Mouse (Mus musculus): ENCODE measurements around the gene Cd300lg. TPM values are rescaled to one million over a fixed set of nuclear protein-coding genes. Genes with fewer than 3 reads are reported as not detected.

The Cd300lg gene
- polyA plus RNA-seq, 1 experiment, result not detected

- Histone ChIP-seq H3K4me3 (peak overlapping the region; percentile 71), H3K79me2 (ENCODE audit: control insufficient read depth, insufficient read depth) (no peaks in the 10 kb centered on the region), H3K36me3 (ENCODE audit: control insufficient read depth, insufficient read depth) (no peaks in the 10 kb centered on the region), H3K27me3 (ENCODE audit: control insufficient read depth, insufficient read depth, insufficient read length) (peaks cover 2% of the 10 kb centered on the region), H3K4me2 (ENCODE audit: low read depth) (peak overlapping the region; percentile 100), H3ac (ENCODE audit: control insufficient read depth, insufficient read length) (peak overlapping the region; percentile 23)
- no peak for TF ChIP-seq CEBPB (IDR thresholded peaks at IDR 0.05; ENCODE audit: insufficient read depth, poor library complexity, severe bottlenecking)
- no peak for TF ChIP-seq SRF (IDR thresholded peaks at IDR 0.05; ENCODE audit: control insufficient read depth, insufficient read length, low read depth)
- no peak for TF ChIP-seq MAX (IDR thresholded peaks at IDR 0.05; ENCODE audit: low read depth)
- no peak for TF ChIP-seq MYOG (IDR thresholded peaks at IDR 0.05; ENCODE audit: control insufficient read depth in 1 of 3, insufficient read depth in 1 of 3, insufficient read length in 2 of 3, low read depth in 2 of 3)
- peak; percentile 36 for TF ChIP-seq POLR2A (IDR thresholded peaks at IDR 0.05; ENCODE audit: insufficient read length, low read depth)
- no peak for TF ChIP-seq E2F4 (IDR thresholded peaks at IDR 0.05; ENCODE audit: insufficient read depth)
Observed at GRCm38 (mm10) chr11:102087081-102087751, 45.9 kb downstream of the Cd300lg start.

- TF ChIP-seq SRF (IDR thresholded peaks at IDR 0.05; ENCODE audit: control insufficient read depth, insufficient read length, low read depth) (no peak), TCF12 (IDR thresholded peaks at IDR 0.05; ENCODE audit: insufficient read depth, poor library complexity, severe bottlenecking) (no peak), MYOD1 (IDR thresholded peaks at IDR 0.05; ENCODE audit: control insufficient read depth in 1 of 3, insufficient read length in 2 of 3, low read depth in 2 of 3) (no peak), USF1 (IDR thresholded peaks at IDR 0.05; ENCODE audit: low read depth) (no peak), MYOG (IDR thresholded peaks at IDR 0.05; ENCODE audit: control insufficient read depth in 1 of 3, insufficient read depth in 1 of 3, insufficient read length in 2 of 3, low read depth in 2 of 3) (no peak), MAX (IDR thresholded peaks at IDR 0.05; ENCODE audit: low read depth) (no peak), REST (IDR thresholded peaks at IDR 0.05; ENCODE audit: insufficient read depth, insufficient read length) (no peak), E2F4 (IDR thresholded peaks at IDR 0.05; ENCODE audit: insufficient read depth) (no peak)
- Histone ChIP-seq H3K4me3 (peak within 1 kb of the TSS; percentile 71), H3K36me3 (ENCODE audit: control insufficient read depth, insufficient read depth) (no peaks in the 10 kb centered on the region), H3K27me3 (ENCODE audit: control insufficient read depth, insufficient read depth, insufficient read length) (peaks cover 10% of the 10 kb centered on the region), H3K79me2 (ENCODE audit: control insufficient read depth, insufficient read depth) (no peaks in the 10 kb centered on the region), H3ac (ENCODE audit: control insufficient read depth, insufficient read length) (peak within 1 kb of the TSS; percentile 23), H3K4me2 (ENCODE audit: low read depth) (peak within 1 kb of the TSS; percentile 100)
Observed at GRCm38 (mm10) chr11:102087931-102088898, 46.9 kb downstream of the Cd300lg start, which contains the start of gene Mpp2. Gene Mpp2, minus strand, starts transcription at chr11:102088515.

- Histone ChIP-seq H3K27me3 (ENCODE audit: control insufficient read depth, insufficient read depth, insufficient read length) (peaks cover 20% of the 10 kb centered on the region), H3K36me3 (ENCODE audit: control insufficient read depth, insufficient read depth) (no peaks in the 10 kb centered on the region), H3K4me2 (ENCODE audit: low read depth) (peak overlapping the region; percentile 100), H3K4me3 (peak overlapping the region; percentile 71), H3K79me2 (ENCODE audit: control insufficient read depth, insufficient read depth) (no peaks in the 10 kb centered on the region), H3ac (ENCODE audit: control insufficient read depth, insufficient read length) (no peak overlapping the region)
- TF ChIP-seq POLR2AphosphoS2 (IDR thresholded peaks at IDR 0.05; ENCODE audit: insufficient read length, low read depth), result no peak
- TF ChIP-seq TCF3 (IDR thresholded peaks at IDR 0.05; ENCODE audit: insufficient read length, low read depth), result no peak
- no peak for TF ChIP-seq REST (IDR thresholded peaks at IDR 0.05; ENCODE audit: insufficient read depth, insufficient read length)
- TF ChIP-seq SRF (IDR thresholded peaks at IDR 0.05; ENCODE audit: control insufficient read depth, insufficient read length, low read depth), result no peak
- TF ChIP-seq MAX (IDR thresholded peaks at IDR 0.05; ENCODE audit: low read depth), result no peak
- TF ChIP-seq TCF12 (IDR thresholded peaks at IDR 0.05; ENCODE audit: insufficient read depth, poor library complexity, severe bottlenecking), result no peak
- TF ChIP-seq MYOD1 (IDR thresholded peaks at IDR 0.05; ENCODE audit: control insufficient read depth in 1 of 3, insufficient read length in 2 of 3, low read depth in 2 of 3), result no peak
- no peak for TF ChIP-seq USF1 (IDR thresholded peaks at IDR 0.05; ENCODE audit: low read depth)
- no peak for TF ChIP-seq MYOG (IDR thresholded peaks at IDR 0.05; ENCODE audit: control insufficient read depth in 1 of 3, insufficient read depth in 1 of 3, insufficient read length in 2 of 3, low read depth in 2 of 3)
- TF ChIP-seq E2F4 (IDR thresholded peaks at IDR 0.05; ENCODE audit: insufficient read depth), result no peak
- TF ChIP-seq POLR2A (IDR thresholded peaks at IDR 0.05; ENCODE audit: insufficient read length, low read depth), result no peak
- TF ChIP-seq CEBPB (IDR thresholded peaks at IDR 0.05; ENCODE audit: insufficient read depth, poor library complexity, severe bottlenecking), result no peak
Observed at GRCm38 (mm10) chr11:102089088-102089808, 47.9 kb downstream of the Cd300lg start.

GRCm38 (mm10) chr11:102095676-102096075 is 54.4 kb downstream of the Cd300lg start:
- TF ChIP-seq E2F4 (IDR thresholded peaks at IDR 0.05; ENCODE audit: insufficient read depth), result no peak
- TF ChIP-seq CEBPB (IDR thresholded peaks at IDR 0.05; ENCODE audit: insufficient read depth, poor library complexity, severe bottlenecking), result no peak
- no peak for TF ChIP-seq TCF12 (IDR thresholded peaks at IDR 0.05; ENCODE audit: insufficient read depth, poor library complexity, severe bottlenecking)
- TF ChIP-seq SRF (IDR thresholded peaks at IDR 0.05; ENCODE audit: control insufficient read depth, insufficient read length, low read depth), result no peak
- TF ChIP-seq MAX (IDR thresholded peaks at IDR 0.05; ENCODE audit: low read depth), result no peak
- no peak for TF ChIP-seq POLR2AphosphoS2 (IDR thresholded peaks at IDR 0.05; ENCODE audit: insufficient read length, low read depth)
- no peak for TF ChIP-seq TCF3 (IDR thresholded peaks at IDR 0.05; ENCODE audit: insufficient read length, low read depth)
- TF ChIP-seq MYOD1 (IDR thresholded peaks at IDR 0.05; ENCODE audit: control insufficient read depth in 1 of 3, insufficient read length in 2 of 3, low read depth in 2 of 3), result no peak
- TF ChIP-seq POLR2A (IDR thresholded peaks at IDR 0.05; ENCODE audit: insufficient read length, low read depth), result no peak
- no peak for TF ChIP-seq REST (IDR thresholded peaks at IDR 0.05; ENCODE audit: insufficient read depth, insufficient read length)
- TF ChIP-seq MYOG (IDR thresholded peaks at IDR 0.05; ENCODE audit: control insufficient read depth in 1 of 3, insufficient read depth in 1 of 3, insufficient read length in 2 of 3, low read depth in 2 of 3), result no peak
- no peak for TF ChIP-seq USF1 (IDR thresholded peaks at IDR 0.05; ENCODE audit: low read depth)

More at GRCm38 (mm10) chr11:102095676-102096075, 54.4 kb downstream of the Cd300lg start:
- Histone ChIP-seq H3ac (ENCODE audit: control insufficient read depth, insufficient read length) (no peak overlapping the region), H3K27me3 (ENCODE audit: control insufficient read depth, insufficient read depth, insufficient read length) (peaks cover 84% of the 10 kb centered on the region), H3K36me3 (ENCODE audit: control insufficient read depth, insufficient read depth) (no peaks in the 10 kb centered on the region), H3K4me3 (no peak overlapping the region), H3K4me2 (ENCODE audit: low read depth) (no peak overlapping the region), H3K79me2 (ENCODE audit: control insufficient read depth, insufficient read depth) (no peaks in the 10 kb centered on the region)

Measured in myocyte (in vitro differentiated cells).